Mouse (Mus musculus) hematopoietic stem cell, adult 5-6 weeks (primary cell): ENCODE measurements around the gene Slc39a5. TPM values are rescaled to one million over a fixed set of nuclear protein-coding genes. Genes with fewer than 3 reads are reported as not detected.

Experiments used
- ATAC-seq, 2 experiments: fragments of 125-278 bp in 1 of 2; replicated peaks in 1 of 2; 2 replicates each; pipeline ENCODE4 v1.8.0; 2016 to 2017; ENCODE audit warnings: inconsistent platforms in 2 of 2, mild to moderate bottlenecking in 2 of 2, moderate number of reproducible peaks in 2 of 2, low read depth in 1 of 2, moderate TSS enrichment in 1 of 2; ENCODE audit not compliant: low FRiP score in 2 of 2, poor library complexity in 2 of 2, severe bottlenecking in 2 of 2, insufficient read depth in 1 of 2, low TSS enrichment in 1 of 2
- total RNA-seq: library from RNA; stranded (forward); fragments of 172-1452, 232-1000 nt; gene quantifications from 2 replicates; pipeline ENCODE4 v1.2.3, GENCODE M21; 2017

Gene Slc39a5
- total RNA-seq, 1 experiment from 2014 or later: not detected

DNA sequence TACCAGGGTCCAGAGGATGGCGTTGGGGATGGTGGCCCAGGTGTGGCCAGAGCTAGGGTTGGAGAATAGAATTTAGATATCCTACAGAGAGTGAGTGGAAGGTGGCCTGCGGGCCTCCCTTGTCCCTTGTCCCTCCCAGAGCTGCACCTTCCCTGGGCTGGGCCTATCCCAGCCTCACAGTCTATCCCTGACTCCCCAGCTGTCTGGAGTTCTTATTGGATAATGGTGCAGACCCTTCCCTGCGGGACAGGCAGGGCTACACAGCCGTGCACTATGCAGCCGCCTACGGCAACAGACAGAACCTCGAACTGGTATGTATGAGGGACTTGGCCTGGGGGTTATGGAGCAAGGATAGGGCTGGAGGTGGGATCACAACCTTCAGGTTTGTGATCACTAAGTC lies 15.1 kb downstream of the Slc39a5 start:
- ATAC-seq: no peak

DNA sequence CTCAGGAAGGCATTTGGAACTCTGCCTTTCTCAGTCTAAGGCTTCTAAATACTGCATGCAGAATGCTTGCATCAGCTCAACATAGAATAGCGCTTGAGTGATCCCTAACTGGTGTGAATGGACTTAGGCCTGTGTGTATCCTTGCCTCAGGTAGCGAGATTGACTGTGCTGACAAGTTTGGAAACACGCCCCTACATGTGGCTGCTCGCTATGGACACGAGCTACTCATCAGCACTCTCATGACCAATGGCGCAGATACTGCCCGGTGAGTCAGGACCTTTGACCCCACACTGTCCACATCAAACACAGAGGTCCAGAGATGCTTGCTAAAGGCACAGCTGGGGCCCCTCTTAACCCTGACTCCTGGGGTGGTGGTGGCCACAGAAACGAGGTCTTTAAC lies 18.5 kb downstream of the Slc39a5 start:
- no peak for ATAC-seq

DNA sequence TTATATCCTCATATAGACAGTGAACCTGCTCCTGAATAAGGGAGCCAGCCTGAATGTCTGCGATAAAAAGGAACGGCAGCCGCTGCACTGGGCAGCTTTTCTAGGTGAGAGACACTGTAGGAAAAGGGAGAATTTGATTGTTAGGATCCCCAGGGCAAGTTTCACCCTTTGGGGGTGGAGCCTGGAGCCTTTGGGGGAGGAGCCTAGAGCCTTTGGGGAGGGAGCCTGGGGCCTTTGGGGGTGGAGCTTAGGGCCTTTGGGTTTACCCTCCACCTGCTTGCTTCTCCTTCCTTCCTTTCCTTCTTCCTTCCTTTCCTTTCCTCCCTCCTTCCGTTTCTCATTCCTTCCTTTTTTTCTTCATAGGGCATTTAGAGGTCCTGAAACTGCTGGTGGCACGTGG lies 20.5 kb downstream of the Slc39a5 start:
- ATAC-seq: no peak

DNA sequence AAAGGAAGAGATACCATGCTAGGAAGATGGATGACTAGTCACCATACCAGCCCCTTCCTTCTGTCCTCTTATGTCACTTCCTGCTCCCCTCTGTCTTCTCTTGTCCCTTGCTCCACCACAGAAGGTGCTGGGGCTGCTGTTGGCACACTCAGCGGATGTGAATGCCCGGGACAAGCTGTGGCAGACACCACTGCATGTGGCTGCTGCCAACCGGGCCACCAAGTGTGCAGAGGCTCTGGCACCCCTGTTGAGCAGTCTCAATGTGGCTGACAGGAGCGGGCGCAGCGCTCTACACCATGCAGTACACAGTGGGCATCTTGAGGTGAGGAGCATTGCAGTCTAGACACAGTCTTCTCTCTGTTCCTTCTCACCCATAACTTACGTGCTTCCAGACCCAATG lies 21.8 kb downstream of the Slc39a5 start:
- ATAC-seq: no peak

DNA sequence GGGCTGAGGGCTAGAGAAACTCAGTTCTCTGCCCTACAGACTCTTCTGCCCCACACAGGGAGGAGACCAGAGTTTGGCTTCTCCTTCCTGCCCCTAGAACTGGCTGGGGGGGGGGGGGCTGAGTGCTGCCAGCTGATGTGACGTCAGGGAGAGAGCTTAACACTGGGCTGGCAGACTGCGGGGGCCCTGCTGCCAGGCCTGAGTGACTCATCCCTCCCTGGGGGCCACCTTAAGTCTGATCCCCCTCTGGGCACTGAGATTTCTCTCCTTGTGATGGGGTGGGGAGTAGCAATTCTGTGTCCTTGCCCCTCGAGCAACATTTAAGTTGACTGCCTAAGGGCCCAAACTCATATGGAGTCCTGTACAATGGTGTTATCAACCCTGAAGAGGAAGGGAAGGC lies 22.6 kb downstream of the Slc39a5 start:
- no peak for ATAC-seq

DNA sequence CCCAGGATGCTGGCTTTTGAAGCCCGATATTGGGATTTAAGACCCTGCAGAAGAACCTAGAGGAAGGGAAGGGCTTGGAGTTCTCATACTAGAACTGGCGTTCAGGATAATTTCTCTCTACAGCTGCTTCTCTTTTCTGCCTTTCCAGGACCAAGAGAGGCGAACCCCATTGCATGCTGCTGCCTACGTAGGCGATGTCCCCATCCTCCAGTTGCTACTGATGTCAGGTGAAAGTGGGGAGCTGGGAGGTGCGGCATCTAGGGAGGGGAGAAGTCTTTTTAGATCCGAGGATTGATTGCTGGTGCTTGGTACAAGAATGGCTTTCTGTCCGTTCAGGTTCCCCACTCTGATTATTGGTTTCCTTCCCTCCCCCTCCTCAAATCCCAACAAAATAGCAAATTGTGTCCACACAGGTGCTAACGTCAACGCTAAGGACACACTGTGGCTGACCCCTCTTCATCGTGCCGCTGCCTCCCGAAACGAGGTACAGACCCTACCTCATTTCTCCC lies 23.0 kb downstream of the Slc39a5 start:
- no peak for ATAC-seq

DNA sequence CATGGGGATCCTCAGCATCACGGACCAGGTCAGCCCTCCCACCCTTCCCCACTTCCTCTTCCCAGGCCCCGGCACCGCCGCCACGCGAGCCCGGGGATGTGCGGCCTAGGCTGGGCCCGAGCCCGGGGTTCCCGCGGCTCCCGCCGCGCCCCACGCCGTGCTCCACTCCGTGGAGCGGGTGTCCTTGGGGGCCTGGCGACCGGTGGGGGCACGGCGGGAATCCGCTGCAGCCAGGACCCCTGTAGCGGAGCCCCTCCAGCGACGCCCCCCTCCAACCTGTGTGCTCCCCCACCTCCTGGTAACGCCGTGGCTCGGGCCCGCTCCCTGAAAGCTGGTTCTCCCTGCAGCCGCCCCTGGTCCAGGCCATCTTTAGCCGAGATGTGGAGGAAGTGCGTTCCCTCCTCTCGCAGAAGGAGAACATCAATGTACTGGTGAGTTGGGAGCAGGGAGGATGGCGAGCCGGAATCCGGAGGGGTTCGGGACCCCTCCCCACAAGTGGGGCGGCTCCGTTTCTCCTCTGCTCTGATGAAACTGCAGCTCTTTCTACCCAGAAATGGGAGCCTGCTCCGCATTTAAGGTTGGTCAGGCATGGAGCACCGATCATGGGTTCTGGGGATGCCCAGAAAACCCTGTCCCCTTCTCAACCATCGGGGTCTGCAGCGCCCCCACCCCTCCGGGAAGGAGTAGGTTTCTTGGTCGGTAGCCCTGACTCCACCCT lies 23.6 kb downstream of the Slc39a5 start:
- ATAC-seq: 0 out of 4 replicates have a peak, but pooled peaks of 1 of the 2 experiments have one; percentile 15

DNA sequence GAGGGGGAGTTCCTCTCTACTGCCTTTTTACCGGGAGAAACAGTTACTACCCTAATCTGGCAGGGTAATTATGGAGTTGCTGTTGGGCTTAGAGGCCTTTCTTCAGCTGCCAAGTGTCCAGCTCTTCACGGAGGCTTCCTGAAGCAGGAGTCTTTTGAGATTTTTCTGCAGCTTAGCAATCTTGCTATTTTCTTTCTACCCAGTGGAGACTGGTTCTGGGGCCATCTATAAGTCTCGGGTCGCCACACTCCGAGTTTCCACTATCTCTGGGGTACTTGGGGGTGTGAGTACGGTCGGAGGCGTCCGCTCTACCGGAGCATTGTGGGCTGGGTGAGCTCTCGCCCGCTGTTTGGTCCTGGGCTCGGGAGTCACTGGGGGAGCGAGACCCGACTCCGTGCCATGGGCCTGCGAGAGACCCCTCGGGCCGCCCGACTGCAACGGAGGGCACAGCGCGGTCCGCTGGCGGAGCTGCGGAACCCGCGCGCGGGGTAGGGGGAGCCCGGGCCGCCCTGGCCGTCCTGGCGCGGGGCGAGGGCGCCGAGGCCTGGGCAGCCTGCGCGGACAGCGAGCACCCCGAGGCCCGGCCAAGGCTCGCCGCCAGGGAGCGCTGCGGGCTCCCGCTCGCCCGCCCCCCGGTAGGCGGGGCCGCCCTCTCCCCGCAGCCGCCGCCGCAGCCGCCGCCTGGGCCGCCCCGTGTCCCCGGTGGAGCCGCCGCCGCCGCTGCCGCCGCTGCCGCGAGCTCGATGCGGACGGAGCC lies 24.4 kb downstream of the Slc39a5 start, which contains the start of gene Ankrd52:
Gene Ankrd52 (plus strand): TSS at position 661 of the 757 bp plus-strand sequence.
- ATAC-seq: peak; percentile 38 to 54

DNA sequence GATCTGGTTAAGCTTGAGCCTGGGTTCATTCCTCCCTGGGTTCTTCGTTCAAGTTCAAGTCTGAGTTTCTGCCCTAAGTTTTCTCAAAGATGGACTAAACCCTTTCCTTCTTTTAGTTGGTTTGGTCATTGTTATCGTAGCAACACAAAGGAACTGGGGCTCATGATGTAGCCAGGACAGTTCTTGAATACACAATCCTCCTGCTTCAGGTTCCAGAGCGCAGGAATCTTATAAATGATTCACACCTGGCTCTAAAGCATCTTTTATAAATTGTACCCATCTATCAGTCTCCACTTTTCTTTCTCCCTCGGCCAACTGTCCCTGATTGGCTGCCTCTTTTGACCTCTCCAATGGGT lies 25.0 kb downstream of the Slc39a5 start:
- no peak for ATAC-seq

DNA sequence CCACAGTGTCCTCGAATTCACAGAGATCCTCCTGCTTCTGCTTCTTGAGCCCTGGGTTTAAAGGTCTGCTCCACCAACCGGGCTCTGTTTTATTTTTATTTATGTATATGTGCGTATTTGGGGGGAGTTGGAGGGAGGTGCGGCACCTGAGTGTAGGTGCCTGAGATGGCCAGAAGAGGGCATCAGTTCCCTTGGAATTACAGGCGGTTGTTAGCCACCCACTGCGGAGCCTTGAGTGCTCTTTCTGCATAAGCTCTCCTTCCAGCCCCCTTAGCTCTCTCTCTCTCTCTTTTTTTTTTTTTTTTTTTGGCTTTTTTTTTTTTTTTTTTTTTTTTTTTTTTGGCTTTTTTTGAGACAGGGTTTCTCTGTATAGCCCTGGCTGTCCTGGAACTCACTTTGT lies 26.6 kb downstream of the Slc39a5 start:
- no peak for ATAC-seq

DNA sequence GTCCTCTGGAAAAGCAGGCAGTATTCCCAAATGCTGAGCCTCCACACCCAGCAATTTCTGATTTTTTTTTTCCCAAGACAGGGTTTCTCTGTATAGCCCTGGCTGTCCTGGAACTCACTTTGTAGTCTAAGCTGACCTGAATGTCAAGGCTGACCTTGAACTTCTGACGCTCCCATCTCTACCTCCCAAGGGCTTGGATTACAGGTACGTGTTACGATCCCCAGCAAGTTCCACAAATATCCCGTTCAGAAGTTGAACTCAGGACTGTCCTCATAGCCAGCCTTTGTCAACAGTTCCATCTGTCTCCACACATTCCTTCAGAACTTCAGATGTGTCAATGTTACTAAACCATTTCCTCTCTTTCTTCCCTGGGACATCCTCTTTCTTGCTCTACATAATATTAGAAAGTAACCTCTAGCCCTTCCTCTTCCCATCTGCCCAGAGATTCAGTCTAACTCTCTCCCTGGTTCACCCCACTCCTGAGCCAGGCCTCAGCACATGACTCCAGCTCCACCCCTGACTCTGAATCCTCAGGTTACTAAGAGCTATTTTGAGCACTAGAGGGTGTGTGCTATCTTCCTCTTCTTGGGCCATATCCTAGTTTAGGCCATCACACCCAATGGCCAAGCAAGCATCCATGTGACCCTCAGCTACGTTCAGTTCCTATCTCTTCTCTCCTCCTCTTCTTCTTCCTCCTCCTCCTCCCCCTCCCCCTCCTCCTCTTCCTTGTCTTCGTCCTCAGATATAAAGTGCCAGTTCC lies 27.9 kb downstream of the Slc39a5 start:
- ATAC-seq: no peak; a peak in 1 of 4 replicates

DNA sequence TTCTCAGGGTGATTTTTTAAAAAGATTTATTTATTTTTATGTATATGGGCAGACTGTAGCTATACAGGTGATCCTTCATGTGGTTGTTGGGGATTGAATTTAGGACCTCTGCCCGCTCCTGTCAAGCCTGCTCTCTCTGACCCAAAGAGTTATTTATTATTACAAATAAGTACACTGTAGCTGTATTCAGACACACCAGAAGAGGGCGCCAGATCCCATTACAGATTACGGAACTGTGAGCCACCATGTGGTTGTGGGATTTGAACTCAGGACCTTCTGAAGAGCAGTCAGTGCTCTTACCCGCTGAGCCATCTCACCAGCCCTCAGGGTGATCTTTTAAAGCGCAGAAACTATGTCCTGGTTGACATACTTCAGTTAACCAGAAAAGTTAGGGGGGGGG lies 28.9 kb downstream of the Slc39a5 start:
- no peak for ATAC-seq

DNA sequence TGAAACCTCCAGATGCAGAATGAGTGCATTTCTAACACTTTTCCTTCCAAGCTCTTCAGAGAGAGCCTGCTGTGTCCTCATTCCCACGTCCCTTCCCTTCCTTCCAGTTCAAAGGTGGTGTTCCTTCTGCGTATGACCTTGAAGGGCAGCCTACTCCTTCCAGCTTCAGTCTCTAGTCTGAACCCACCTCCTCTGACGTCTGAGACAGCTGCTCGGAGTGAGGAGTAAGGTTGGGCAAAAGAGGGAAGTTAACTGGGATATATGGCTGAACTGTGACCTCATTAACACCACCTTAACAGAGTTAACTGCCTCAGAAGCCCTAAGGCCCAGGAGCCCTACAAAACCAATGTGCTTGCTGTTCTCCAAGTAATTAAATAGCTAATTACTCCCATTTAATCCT lies 30.4 kb downstream of the Slc39a5 start:
- ATAC-seq: no peak

DNA sequence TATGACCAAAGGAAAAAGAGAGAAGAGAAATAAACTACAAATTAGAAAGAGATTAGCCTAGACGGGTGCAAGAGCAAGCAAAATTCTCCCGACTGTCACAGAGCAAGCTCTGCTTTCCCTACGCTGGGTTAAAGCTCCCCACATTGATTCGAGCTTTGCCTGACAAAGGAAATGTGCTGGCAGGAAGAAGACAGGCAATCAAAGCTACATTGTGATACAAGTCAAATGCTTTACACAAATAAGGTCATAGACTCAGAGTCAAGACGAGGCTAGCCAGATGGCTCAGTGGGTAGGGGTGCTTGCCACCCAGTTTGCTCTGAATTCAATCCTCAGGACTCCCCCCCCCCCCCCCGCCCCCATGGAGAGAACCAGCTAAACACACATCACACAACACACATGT lies 31.0 kb downstream of the Slc39a5 start:
- ATAC-seq: no peak

DNA sequence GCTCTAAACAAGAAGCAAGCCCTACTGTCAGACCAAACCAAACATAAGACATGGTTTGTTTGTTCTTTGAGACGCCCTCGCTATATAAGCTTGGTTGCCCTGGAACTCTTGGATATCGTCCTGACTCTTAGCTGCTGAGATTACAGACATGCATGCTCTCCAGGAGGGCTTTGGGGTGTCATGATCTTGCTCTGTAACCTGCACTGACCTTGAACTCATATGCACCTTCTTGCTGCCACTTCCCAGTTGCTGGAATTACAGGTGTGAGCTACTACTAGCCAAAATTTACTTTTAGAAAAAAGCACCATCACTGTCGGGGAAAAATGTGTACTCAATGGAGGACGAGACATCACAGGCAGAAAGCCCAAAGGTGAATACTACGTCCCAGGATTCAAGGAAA lies 31.4 kb downstream of the Slc39a5 start:
- ATAC-seq: no peak

DNA sequence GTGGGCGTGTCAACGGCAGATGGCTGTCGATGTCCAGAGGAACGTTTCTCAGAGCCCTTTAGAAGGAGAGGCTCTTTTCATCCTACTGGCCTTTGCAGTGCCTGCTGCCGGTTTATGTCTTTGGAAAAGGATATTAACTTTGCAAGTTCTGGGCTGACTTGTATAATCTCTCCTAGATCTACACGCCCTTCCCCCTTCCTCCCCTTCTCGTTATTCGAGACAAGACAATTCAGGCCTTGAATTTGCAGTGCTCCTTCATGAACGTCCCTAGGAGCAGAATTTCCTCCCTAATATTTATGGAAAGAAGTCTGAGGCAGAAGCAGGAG lies 31.8 kb downstream of the Slc39a5 start:
- ATAC-seq: no peak

DNA sequence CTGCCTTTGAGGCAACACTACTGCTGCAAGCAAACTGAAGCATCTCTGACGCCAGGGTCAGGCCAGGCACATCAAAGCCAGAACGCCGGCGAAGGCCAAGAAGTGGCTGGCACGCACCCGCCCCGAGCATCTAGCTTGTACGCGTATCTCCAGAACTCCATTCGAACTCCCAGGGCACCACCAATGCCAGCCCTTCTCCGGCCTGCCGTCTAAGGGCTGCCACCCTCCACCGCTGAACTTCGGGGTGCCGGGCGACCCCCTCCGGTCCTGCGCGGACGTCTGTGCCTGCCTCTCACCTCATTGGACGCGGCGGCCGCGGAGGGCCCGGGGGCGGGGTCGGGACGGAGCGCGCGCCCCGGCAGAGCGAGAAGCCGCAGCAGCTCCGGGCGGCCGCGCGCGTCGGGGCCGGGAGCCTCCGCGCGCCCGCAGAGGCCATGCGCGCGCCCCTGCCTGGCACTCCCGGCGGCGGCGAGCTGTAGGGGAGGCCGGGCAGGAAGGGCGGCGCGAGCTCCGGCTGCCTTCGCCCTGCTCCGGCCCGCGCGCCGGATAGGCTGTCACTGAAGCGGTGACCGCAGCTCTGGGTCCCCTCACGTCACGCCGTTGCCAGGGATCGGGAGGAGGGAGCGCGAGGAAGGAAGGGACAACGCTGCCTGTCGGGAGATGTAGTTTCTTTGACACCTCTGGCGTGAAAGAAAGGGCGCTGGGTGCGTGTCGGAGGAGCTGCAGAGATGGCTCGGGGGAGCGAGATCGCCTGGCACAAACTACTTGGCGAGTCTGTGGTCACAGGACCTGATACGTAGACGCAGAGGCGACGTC lies 32.4 kb downstream of the Slc39a5 start, which contains the start of gene Coq10a:
Gene Coq10a (minus strand): TSS at position 596 of the 816 bp plus-strand sequence.
- ATAC-seq: peak; percentile 89 to 94
